ENCODE assay signal across 9 mouse cellular contexts in the genomic region with DNA sequence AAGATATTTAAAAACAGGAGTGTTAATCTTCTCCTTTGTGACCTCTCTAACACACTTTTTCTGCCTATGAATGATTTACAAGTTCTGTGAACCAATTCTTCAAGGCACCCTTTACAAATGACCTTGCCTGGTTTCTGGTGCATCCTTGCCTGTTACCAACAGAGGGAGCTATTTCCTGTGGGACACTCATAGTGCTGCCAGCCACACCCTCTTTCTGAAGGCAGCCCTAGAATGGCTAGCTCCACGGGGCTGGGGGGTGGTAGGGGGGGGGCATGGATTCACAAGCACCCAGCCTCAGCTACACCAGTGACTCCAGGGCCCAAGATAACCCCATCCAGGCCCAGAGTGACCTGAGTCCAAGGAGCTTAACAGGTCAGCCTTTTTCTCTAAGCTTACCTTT.
DNase-seq lines count a peak whose midpoint lies in the region; ATAC-seq and TF ChIP-seq lines count a peak whose summit lies in the region.
"Had no signal": no experiment of that assay in that cellular context is flagged by ENCODE, and none has a peak within 500 bp of the region (broad histone marks: within the 10 kb centered on the region; RNA-seq: fewer than 3 reads in every experiment).

No protein-coding gene starts in this region.

- TF ChIP-seq EP300 in heart, postnatal 0 days (IDR thresholded peaks at IDR 0.05; ENCODE audit: low read depth), result no peak

- peak; percentile 26 for DNase-seq in heart, postnatal 0 days (ENCODE audit: low spot score)
- peak; percentile 55 for DNase-seq in A20 (ENCODE audit: low read depth, low spot score)
- peak; percentile 60 for DNase-seq in adrenal gland, postnatal 10 days
- DNase-seq in kidney, adult 9 months, result peak; percentile 78
- peak; percentile 29 for DNase-seq in neural tube, embryonic 11.5 days (ENCODE audit: low spot score)
- no peak for DNase-seq in layer of hippocampus, adult 9-11 months
- DNase-seq in right cerebral cortex, postnatal 14 days, result no peak

- peak; percentile 51 for TF ChIP-seq CTCF in heart, postnatal 0 days (IDR thresholded peaks at IDR 0.05; ENCODE audit: low read depth)

- peak; percentile 11; the same call in 1 of the 2 replicates for ATAC-seq in heart, postnatal 0 days (ENCODE audit: insufficient read depth, low read depth)
- ATAC-seq in heart, embryonic 12.5 days (ENCODE audit: insufficient number of reproducible peaks, low FRiP score), result no peak
- ATAC-seq in neural tube, embryonic 11.5 days (ENCODE audit: insufficient read depth, low FRiP score, low TSS enrichment), result no peak

- no peak overlapping the region for H3K27ac ChIP-seq in heart, postnatal 0 days (ENCODE audit: low read depth)
- no peak overlapping the region for H3K27ac ChIP-seq in heart, embryonic 12.5 days (ENCODE audit: poor library complexity, severe bottlenecking)
- no peak overlapping the region for H3K27ac ChIP-seq in neural tube, embryonic 11.5 days (ENCODE audit: low read depth, low read length)
- H3K27ac ChIP-seq: neural tube, embryonic 13.5 days had no signal

- H3K4me2 ChIP-seq in heart, postnatal 0 days (ENCODE audit: low read depth, low read length), result no peak overlapping the region
- no peak overlapping the region for H3K4me2 ChIP-seq in heart, embryonic 12.5 days
- no peak overlapping the region for H3K4me2 ChIP-seq in neural tube, embryonic 11.5 days (ENCODE audit: low read depth)
- H3K4me2 ChIP-seq: neural tube, embryonic 13.5 days had no signal

- H3K4me3 ChIP-seq in heart, postnatal 0 days (ENCODE audit: low read depth, low read length), result no peak overlapping the region
- H3K4me3 ChIP-seq in heart, embryonic 12.5 days, result no peak overlapping the region
- H3K4me3 ChIP-seq in neural tube, embryonic 11.5 days (ENCODE audit: low read depth, low read length), result no peak overlapping the region
- H3K4me3 ChIP-seq: neural tube, embryonic 13.5 days had no signal

- no peaks in the 10 kb centered on the region for H3K9me3 ChIP-seq in heart, postnatal 0 days (replicated peaks; ENCODE audit: control insufficient read depth, low read length)
- H3K9me3 ChIP-seq in heart, embryonic 12.5 days (replicated peaks), result no peaks in the 10 kb centered on the region
- no peaks in the 10 kb centered on the region for H3K9me3 ChIP-seq in neural tube, embryonic 11.5 days (ENCODE audit: control insufficient read depth, low read length)
- H3K9me3 ChIP-seq: neural tube, embryonic 13.5 days had no signal

- no peak overlapping the region for H3K9ac ChIP-seq in heart, postnatal 0 days (replicated peaks; ENCODE audit: low read depth, low read length)
- H3K9ac ChIP-seq in heart, embryonic 12.5 days, result no peak overlapping the region
- no peak overlapping the region for H3K9ac ChIP-seq in neural tube, embryonic 11.5 days (ENCODE audit: low read length)
- H3K9ac ChIP-seq: neural tube, embryonic 13.5 days had no signal

- H3K4me1 ChIP-seq in heart, postnatal 0 days (ENCODE audit: control insufficient read depth, insufficient read depth), result no peaks in the 10 kb centered on the region
- H3K4me1 ChIP-seq in heart, embryonic 12.5 days (replicated peaks), result no peaks in the 10 kb centered on the region
- H3K4me1 ChIP-seq in neural tube, embryonic 11.5 days (ENCODE audit: control insufficient read depth, insufficient read depth, low read length), result no peaks in the 10 kb centered on the region
- H3K4me1 ChIP-seq: neural tube, embryonic 13.5 days had no signal

- no peaks in the 10 kb centered on the region for H3K36me3 ChIP-seq in heart, postnatal 0 days (replicated peaks; ENCODE audit: control insufficient read depth, insufficient read depth, low read length)
- H3K36me3 ChIP-seq in heart, embryonic 12.5 days, result no peaks in the 10 kb centered on the region
- no peaks in the 10 kb centered on the region for H3K36me3 ChIP-seq in neural tube, embryonic 11.5 days (ENCODE audit: control insufficient read depth, insufficient read depth, low read length)
- H3K36me3 ChIP-seq: neural tube, embryonic 13.5 days had no signal

- WGBS in heart, postnatal 0 days, result 6% methylated on average over 1 of the region's 1 CpGs
- WGBS in heart, embryonic 12.5 days, result 6% methylated on average over 1 of the region's 1 CpGs
- 0% methylated on average over 1 of the region's 1 CpGs for WGBS in neural tube, embryonic 11.5 days

- no peaks in the 10 kb centered on the region for H3K27me3 ChIP-seq in heart, postnatal 0 days (ENCODE audit: control insufficient read depth, insufficient read depth, low read length)
- peaks cover 19% of the 10 kb centered on the region for H3K27me3 ChIP-seq in heart, embryonic 12.5 days (replicated peaks)
- no peaks in the 10 kb centered on the region for H3K27me3 ChIP-seq in neural tube, embryonic 11.5 days (ENCODE audit: control insufficient read depth, insufficient read depth, low read length)
- H3K27me3 ChIP-seq: neural tube, embryonic 13.5 days had no signal

Comparison
In these comparisons a context has a peak if more than half of its experiments do, and no peak if none do; other contexts are left out.
1. DNase-seq: peak in heart, postnatal 0 days (single experiment), A20 (single experiment), adrenal gland, postnatal 10 days (single experiment), kidney, adult 9 months (single experiment) and neural tube, embryonic 11.5 days (single experiment); none in layer of hippocampus, adult 9-11 months (single experiment) and right cerebral cortex, postnatal 14 days (single experiment).